Mouse (Mus musculus) ovary, postnatal 10 days (tissue): ENCODE data around the gene Fadd.

Experiments
- DNase-seq: peaks from one replicate; pipeline ENCODE4 v3.0.0; 2022; ENCODE audit warnings: low spot score

The Fadd gene

DNA sequence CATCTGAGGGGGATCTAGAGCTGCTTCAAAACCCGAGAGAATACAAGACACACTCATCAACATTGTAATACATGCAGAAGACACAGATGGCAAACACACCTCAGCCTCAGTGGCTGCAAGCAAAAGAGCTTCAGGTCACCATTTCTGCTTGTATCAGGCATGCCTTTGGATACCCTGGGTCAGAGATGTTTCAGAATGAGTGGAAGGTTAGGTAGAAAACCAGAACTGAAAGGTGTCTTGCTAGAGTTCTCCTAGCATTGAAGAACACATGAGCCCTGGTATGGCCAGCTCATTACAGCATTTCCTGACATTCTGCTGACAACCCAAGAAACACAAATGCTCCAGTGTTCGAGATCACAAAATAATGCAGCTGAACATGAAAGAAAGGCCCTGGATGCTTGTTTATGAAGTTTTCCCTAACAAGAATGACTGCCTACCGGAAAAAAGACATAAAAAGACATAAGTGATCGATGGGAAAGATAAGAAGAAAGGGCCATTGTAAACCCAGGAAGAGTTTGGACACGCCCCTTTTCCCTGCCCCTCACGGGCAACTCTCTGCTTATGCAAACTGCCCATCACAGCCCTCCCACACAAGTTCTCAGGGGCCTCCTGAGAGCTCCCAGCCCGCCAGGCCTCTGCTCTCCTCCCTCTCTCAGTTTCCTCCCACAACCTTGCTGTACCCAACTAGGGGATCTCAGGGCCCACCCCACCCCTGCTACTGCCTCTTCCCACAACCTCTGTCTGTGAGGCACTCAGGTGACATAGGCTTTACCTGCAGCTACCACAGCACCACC, 50.5 kb downstream of the Fadd start:
- no peak for DNase-seq

DNA sequence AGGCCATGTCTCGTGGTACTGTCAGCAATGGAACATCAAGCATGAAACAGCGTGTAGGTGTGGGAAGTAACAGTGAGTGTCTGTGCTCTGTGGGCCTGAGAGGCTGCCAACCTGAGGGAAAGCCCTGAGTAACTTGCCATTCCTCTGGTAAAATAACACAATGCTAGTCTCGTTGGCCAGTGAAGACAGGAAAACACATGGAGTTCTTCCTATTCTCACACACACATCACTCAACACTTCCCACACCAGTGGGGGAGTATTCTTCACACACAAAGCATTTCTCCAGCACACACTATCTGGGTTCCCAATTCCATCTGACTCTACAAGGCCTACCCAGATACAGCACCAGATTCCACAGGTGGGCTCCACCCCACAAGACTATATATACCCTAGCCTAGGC, 52.4 kb downstream of the Fadd start:
- DNase-seq = no peak

DNA sequence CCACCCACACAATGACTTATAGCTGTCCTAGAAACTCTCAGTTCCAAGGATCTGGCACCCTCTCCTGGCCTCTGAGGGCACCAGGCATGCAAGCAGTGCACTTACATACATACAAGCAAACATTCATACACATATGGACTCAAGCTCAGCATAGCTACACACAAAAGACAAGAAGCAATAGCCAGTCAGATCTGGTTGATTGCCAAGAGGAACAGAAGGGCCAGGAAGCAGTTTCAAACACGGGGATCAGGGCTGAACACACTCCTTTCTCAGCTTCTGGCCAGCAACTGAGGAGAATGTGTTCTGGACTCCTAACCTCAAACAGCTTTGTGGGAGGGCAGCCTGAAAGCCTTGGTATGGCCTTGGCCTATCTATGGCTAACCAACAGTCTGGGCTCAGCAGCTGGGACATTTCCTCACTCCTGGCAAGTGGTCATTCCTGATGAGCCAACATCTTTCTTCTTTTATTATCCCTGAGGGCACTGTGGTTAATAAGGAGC, 54.5 kb downstream of the Fadd start:
- DNase-seq = no peak
